Mouse (Mus musculus) CH12.LX (cell line): ENCODE results near the gene Tns2.

Experiments used
- CTCF ChIP-seq, 2 experiments: IDR thresholded peaks in 1 of 2; conservative IDR thresholded peaks in 1 of 2; 2 replicates each; pipeline ENCODE4 v1.5.1; 2011 to 2012; ENCODE audit warnings: low read depth in 2 of 2, low read length in 2 of 2, improper control_type of control experiment in 1 of 2, inconsistent platforms in 1 of 2, mild to moderate bottlenecking in 1 of 2, moderate library complexity in 1 of 2
- EP300 ChIP-seq: IDR thresholded peaks from 2 replicates; pipeline ENCODE4 v1.6.1; 2011; ENCODE audit warnings: low read length, improper control_type of control experiment
- PAX5 ChIP-seq: IDR thresholded peaks from 2 replicates; pipeline ENCODE4 v1.6.1; 2012; ENCODE audit warnings: low read length, inconsistent platforms, mixed read lengths
- POLR2A ChIP-seq: IDR thresholded peaks from 2 replicates; pipeline ENCODE4 v1.6.1; 2011; ENCODE audit warnings: low read depth, mild to moderate bottlenecking, improper control_type of control experiment, low read length
- RAD21 ChIP-seq: IDR thresholded peaks from 2 replicates; pipeline ENCODE4 v1.6.1; 2011; ENCODE audit warnings: low read depth, mild to moderate bottlenecking, low read length, improper control_type of control experiment, moderate library complexity
- SIN3A ChIP-seq: IDR thresholded peaks from 2 replicates; pipeline ENCODE4 v1.6.1; 2012; ENCODE audit warnings: low read length, improper control_type of control experiment, inconsistent platforms
- UBTF ChIP-seq: IDR thresholded peaks from 2 replicates; pipeline ENCODE4 v1.6.1; 2012; ENCODE audit warnings: low read depth, mild to moderate bottlenecking, inconsistent platforms, low read length, improper control_type of control experiment, moderate library complexity
- ZNF384 ChIP-seq: IDR thresholded peaks from 2 replicates; pipeline ENCODE4 v1.6.1; 2012; ENCODE audit warnings: low read depth, low read length, improper control_type of control experiment, inconsistent platforms

GRCm38 (mm10) chr15:102100996-102101671, 921 bp downstream of the Tns2 start:
- TF ChIP-seq EP300 (no peak), ZNF384 (no peak), PAX5 (no peak), POLR2A (no peak), RAD21 (no peak), UBTF (no peak), SIN3A (no peak), CTCF (conservative IDR thresholded peaks at IDR 0.05 in 1 of 2, IDR thresholded peaks at IDR 0.05 in 1 of 2; ENCODE audit: low read depth in 2 of 2, low read length in 2 of 2) (no peak)
